Mouse (Mus musculus) limb, embryonic 10.5 days (tissue): ENCODE measurements at regions not wholly inside any gene's neighbourhood (a gene's known extent, or its start where the extent isn't known, plus 50 kb on each side); places are given as distances from the start of the nearest gene placed in this dataset.
A peak's percentile ranks its signal among the peaks of the same experiment; 100 is the strongest.

Experiments used
- DNase-seq: peaks from one replicate; pipeline ENCODE4 v3.0.0-alpha.2; 2017; ENCODE audit warnings: low spot score
- H3K27ac ChIP-seq: fragments of 300-500 bp; sonication (generic); 2 replicates; pipeline ENCODE4 v1.5.1; 2016; ENCODE audit warnings: mild to moderate bottlenecking
- H3K27me3 ChIP-seq: fragments of 300-500 bp; sonication (generic); 2 replicates; pipeline ENCODE4 v1.6.1; 2016; ENCODE audit warnings: low read depth, mild to moderate bottlenecking; ENCODE audit not compliant: poor library complexity, severe bottlenecking
- H3K36me3 ChIP-seq: fragments of 300-500 bp; sonication (generic); 2 replicates; pipeline ENCODE4 v1.6.1; 2016; ENCODE audit warnings: mild to moderate bottlenecking, moderate library complexity
- H3K4me1 ChIP-seq: fragments of 300-500 bp; sonication (generic); 2 replicates; pipeline ENCODE4 v1.6.1; 2016
- H3K4me3 ChIP-seq: fragments of 300-500 bp; sonication (generic); 2 replicates; pipeline ENCODE4 v1.5.1; 2016; ENCODE audit warnings: mild to moderate bottlenecking, moderate library complexity
- H3K9me3 ChIP-seq: fragments of 300-500 bp; sonication (generic); replicated peaks from 2 replicates; pipeline ENCODE4 v1.6.1; 2016; ENCODE audit warnings: mild to moderate bottlenecking
- WGBS: fragments of 180-500 bp; shearing (Covaris S2); methylation state at CpG from one replicate; pipeline ENCODE4 v1.1.7; 2016; 5-methylcytosine and 5-hydroxymethylcytosine counted together

GRCm38 (mm10) chr14:68217986-68218385, 1076.1 kb downstream of the Synb start:
- 78% methylated on average over 6 of the region's 6 CpGs for WGBS

GRCm38 (mm10) chr14:68213879-68214278, 1080.2 kb downstream of the Synb start:
- Histone ChIP-seq H3K36me3 (no peaks in the 10 kb centered on the region), H3K4me1 (no peaks in the 10 kb centered on the region), H3K4me3 (no peak overlapping the region), H3K9me3 (no peaks in the 10 kb centered on the region), H3K27ac (no peak overlapping the region), H3K27me3 (no peaks in the 10 kb centered on the region)
- no peak for DNase-seq
- 93% methylated on average over 5 of the region's 5 CpGs for WGBS

More at GRCm38 (mm10) chr14:68217986-68218385, 1076.1 kb downstream of the Synb start:
- Histone ChIP-seq H3K36me3 (no peaks in the 10 kb centered on the region), H3K9me3 (no peaks in the 10 kb centered on the region), H3K4me1 (no peaks in the 10 kb centered on the region), H3K27me3 (no peaks in the 10 kb centered on the region), H3K4me3 (no peak overlapping the region), H3K27ac (no peak overlapping the region)
- no peak for DNase-seq

GRCm38 (mm10) chr14:68198802-68199201, 1095.3 kb downstream of the Synb start:
- WGBS, result 11% methylated on average over 8 of the region's 8 CpGs
- Histone ChIP-seq H3K4me1 (peaks cover 11% of the 10 kb centered on the region), H3K27ac (no peak overlapping the region), H3K4me3 (no peak overlapping the region), H3K27me3 (peaks cover 15% of the 10 kb centered on the region; the same call in 1 of the 2 replicates), H3K36me3 (no peaks in the 10 kb centered on the region), H3K9me3 (no peaks in the 10 kb centered on the region)
- no peak for DNase-seq

GRCm38 (mm10) chr14:68197470-68197800, 1096.7 kb downstream of the Synb start:
- Histone ChIP-seq H3K4me3 (0 out of 2 replicates have a peak overlapping the region, but pooled peaks have one; percentile 6), H3K4me1 (peaks cover 11% of the 10 kb centered on the region), H3K36me3 (no peaks in the 10 kb centered on the region), H3K27ac (no peak overlapping the region), H3K9me3 (no peaks in the 10 kb centered on the region), H3K27me3 (peaks cover 15% of the 10 kb centered on the region; the same call in 1 of the 2 replicates)
- 10% methylated on average over 13 of the region's 13 CpGs for WGBS
- peak; percentile 40 for DNase-seq

- no peak for DNase-seq
- no peaks in the 10 kb centered on the region for H3K36me3 ChIP-seq
- no peak overlapping the region for H3K27ac ChIP-seq
- H3K27me3 ChIP-seq, result peaks cover 15% of the 10 kb centered on the region; the same call in 1 of the 2 replicates
- 0 out of 2 replicates have a peak overlapping the region, but pooled peaks have one; percentile 6 for H3K4me3 ChIP-seq
- 40% methylated on average over 9 of the region's 9 CpGs for WGBS
- H3K4me1 ChIP-seq, result peaks cover 11% of the 10 kb centered on the region
- H3K9me3 ChIP-seq, result no peaks in the 10 kb centered on the region
These were observed 1097.2 kb downstream of the Synb start for GRCm38 (mm10) chr14:68196762-68197469.

- Histone ChIP-seq H3K27ac (no peak overlapping the region), H3K36me3 (no peaks in the 10 kb centered on the region), H3K27me3 (peaks cover 15% of the 10 kb centered on the region; the same call in 1 of the 2 replicates), H3K9me3 (no peaks in the 10 kb centered on the region), H3K4me3 (no peak overlapping the region), H3K4me1 (peaks cover 11% of the 10 kb centered on the region)
- DNase-seq, result no peak
- 80% methylated on average over 9 of the region's 9 CpGs for WGBS
These were observed 1097.9 kb downstream of the Synb start for GRCm38 (mm10) chr14:68196201-68196600.

GRCm38 (mm10) chr14:68189876-68190275, 1104.2 kb downstream of the Synb start:
- H3K27me3 ChIP-seq, result no peaks in the 10 kb centered on the region
- H3K36me3 ChIP-seq, result no peaks in the 10 kb centered on the region
- DNase-seq, result no peak
- H3K9me3 ChIP-seq, result no peaks in the 10 kb centered on the region
- H3K4me3 ChIP-seq, result no peak overlapping the region
- H3K4me1 ChIP-seq, result 0 out of 2 replicates have a peak, but pooled peaks cover 3% of the 10 kb centered on the region
- 59% methylated on average over 4 of the region's 4 CpGs for WGBS
- no peak overlapping the region for H3K27ac ChIP-seq

GRCm38 (mm10) chr14:68188325-68188724, 1105.8 kb downstream of the Synb start:
- Histone ChIP-seq H3K4me1 (0 out of 2 replicates have a peak, but pooled peaks cover 3% of the 10 kb centered on the region), H3K27me3 (no peaks in the 10 kb centered on the region), H3K27ac (no peak overlapping the region), H3K4me3 (no peak overlapping the region), H3K9me3 (no peaks in the 10 kb centered on the region), H3K36me3 (no peaks in the 10 kb centered on the region)
- peak; percentile 44 for DNase-seq
- 69% methylated on average over 5 of the region's 5 CpGs for WGBS

- WGBS, result 65% methylated on average over 9 of the region's 9 CpGs
These were observed 1111.5 kb downstream of the Synb start for GRCm38 (mm10) chr14:68182606-68183005.

GRCm38 (mm10) chr14:68181168-68181567, 1112.9 kb downstream of the Synb start:
- no peaks in the 10 kb centered on the region for H3K36me3 ChIP-seq
- H3K4me1 ChIP-seq, result peaks cover 5% of the 10 kb centered on the region; the same call in 1 of the 2 replicates
- no peak overlapping the region for H3K4me3 ChIP-seq
- no peaks in the 10 kb centered on the region for H3K9me3 ChIP-seq
- 88% methylated on average over 6 of the region's 6 CpGs for WGBS
- DNase-seq, result no peak
- no peak overlapping the region for H3K27ac ChIP-seq
- H3K27me3 ChIP-seq, result no peaks in the 10 kb centered on the region

More at GRCm38 (mm10) chr14:68182606-68183005, 1111.5 kb downstream of the Synb start:
- Histone ChIP-seq H3K4me1 (peaks cover 5% of the 10 kb centered on the region; the same call in 1 of the 2 replicates), H3K4me3 (no peak overlapping the region), H3K36me3 (no peaks in the 10 kb centered on the region), H3K27me3 (no peaks in the 10 kb centered on the region), H3K9me3 (no peaks in the 10 kb centered on the region), H3K27ac (no peak overlapping the region)
- peak; percentile 19 for DNase-seq
